Mouse (Mus musculus) G1E-ER4 (cell line): ENCODE data around the gene Rab11fip3. TPM values are rescaled to one million over a fixed set of nuclear protein-coding genes. Genes with fewer than 3 reads are reported as not detected.

Experiments
- GATA1 ChIP-seq: IDR thresholded peaks from one replicate; pipeline ENCODE4 v1.8.0; 2012; ENCODE audit warnings: low read length, inconsistent platforms
- polyA plus RNA-seq: library from polyadenylated mRNA; stranded (reverse); fragments of >175 nt; gene quantifications from 2 replicates; pipeline ENCODE4 v1.2.3, GENCODE M21; 2012

The Rab11fip3 gene
- polyA plus RNA-seq, 1 experiment, result 17.0 TPM

DNA sequence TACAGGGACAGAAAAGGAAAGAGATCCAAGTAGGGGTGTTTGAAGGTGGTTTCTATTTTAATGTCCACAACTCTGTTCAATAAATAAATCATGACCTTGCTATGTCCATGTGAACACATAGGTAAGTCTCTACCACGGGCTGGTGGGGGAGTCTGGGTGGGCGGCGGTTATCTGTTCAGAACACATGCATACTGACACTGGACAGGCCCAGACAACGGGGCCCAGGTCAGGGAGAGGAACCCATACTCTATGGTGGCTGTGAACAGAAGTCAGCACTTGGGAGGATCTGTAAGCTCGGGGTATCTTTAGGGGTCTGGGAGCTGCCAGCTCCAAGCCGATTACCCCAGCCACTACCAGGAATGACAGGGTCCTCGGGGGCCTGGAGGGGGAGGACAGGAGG lies 123.0 kb downstream of the Rab11fip3 start:
- TF ChIP-seq GATA1, result no peak

DNA sequence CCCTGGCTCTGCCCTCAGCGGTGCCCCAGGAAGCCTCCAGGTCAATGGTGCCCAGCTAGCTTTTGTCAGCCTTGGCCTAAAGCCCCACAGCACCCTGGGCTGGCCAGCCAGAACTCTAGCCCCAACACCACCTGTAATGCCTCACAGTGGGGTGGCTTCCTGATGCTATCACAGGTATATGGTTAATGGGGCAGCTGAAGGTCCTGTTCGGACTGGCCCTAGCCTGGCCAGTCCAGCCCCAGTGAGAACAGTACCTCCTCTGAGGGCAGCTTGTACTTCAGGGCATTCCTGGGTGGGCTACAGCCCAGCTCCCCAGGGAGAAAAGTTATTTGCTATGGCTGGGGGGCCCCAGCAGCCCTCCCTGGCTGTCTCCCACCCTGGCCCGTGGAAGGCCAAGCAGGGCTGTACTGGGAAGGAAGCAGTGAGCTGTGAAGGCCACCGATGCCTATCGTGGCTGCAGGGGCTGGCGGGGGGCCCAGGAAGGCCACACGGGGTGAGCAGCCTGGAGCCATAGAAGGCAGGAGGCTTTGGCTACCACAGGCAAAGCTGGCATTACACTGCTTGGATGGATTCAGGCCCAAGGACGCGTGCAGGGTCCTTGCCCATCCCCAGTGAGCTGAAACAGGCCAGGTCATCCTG lies 123.7 kb downstream of the Rab11fip3 start:
- TF ChIP-seq GATA1, result no peak

DNA sequence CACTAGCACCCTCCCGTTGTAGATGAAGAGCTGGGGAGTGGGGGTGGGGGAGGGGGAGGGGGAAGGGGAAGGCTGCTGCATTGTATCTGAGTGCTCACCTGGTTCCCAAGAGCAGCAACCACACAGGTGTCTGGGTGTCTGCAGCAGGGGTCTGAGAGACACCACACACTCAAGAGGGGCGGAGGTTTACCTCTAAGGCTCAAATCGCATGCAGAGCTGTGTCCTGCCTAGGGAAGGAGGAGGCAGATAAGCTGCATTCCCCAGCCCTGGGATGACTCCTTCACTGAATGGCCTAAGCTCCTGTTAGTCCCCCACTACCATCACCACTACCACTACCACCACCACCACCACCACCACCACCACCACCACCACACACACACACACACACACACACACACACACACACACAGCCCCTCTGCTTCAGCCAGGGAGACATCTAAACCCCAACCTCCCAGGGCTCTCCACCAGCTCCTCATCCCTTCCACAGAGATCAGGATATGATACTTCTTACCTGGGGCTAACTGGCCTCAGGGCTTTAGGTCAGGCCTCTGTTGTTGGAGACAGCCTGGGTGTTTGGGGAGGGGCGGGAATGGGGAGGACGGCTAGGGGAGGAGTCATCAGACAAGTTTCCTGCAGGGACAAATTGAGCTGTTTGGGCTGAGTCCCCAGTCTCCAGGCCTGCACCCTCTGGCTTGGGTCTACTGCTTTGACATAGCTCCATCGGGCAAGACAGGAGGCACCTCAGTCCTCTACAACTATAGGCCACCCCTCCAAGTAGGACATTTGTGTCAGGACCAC lies 124.8 kb downstream of the Rab11fip3 start, which contains the start of the genes Pigq and Nhlrc4:
Gene Pigq (minus strand): TSS at position 571 of the 798 bp plus-strand sequence.
Gene Nhlrc4 (minus strand): TSS at position 596 of the 798 bp plus-strand sequence.
- TF ChIP-seq GATA1, result no peak

DNA sequence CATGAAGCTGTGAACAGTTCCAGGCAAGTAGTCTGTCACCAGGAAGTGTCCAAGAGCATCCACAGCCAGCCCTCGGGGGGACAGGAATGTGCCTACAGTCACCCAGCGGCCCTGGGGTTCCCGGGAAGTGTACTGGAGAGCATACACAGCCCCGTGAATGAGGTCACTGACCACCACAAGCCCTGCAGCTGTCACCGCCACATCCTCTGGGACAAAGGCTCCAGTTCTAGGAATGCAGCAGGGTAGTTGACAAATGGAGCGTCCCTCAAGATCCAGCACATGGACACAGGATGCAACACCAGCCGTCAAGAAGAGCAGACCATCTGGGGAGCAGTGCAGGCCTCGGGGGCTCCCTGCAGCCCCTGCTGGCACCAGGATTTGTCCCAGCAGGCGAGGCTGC lies 125.6 kb downstream of the Rab11fip3 start:
- no peak for TF ChIP-seq GATA1

DNA sequence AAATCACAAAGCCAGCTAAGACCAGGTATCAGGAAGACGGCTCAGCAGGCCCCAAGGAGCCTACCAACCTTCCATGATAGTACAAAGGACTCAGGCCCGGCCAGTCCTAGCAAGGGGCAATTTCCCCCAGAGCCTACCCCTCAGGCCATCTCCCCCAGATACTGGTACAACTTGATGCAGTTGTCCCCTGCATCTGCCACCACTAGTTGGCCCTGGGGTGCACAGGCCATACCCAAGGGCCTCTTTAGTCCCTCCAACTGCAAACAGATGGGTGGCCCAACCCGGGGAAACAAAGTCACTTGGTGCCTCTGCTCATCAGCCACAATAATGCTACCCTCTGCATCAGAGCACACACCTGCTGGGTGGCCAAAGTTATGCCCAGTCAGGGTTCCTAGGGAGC lies 126.1 kb downstream of the Rab11fip3 start:
- no peak for TF ChIP-seq GATA1

DNA sequence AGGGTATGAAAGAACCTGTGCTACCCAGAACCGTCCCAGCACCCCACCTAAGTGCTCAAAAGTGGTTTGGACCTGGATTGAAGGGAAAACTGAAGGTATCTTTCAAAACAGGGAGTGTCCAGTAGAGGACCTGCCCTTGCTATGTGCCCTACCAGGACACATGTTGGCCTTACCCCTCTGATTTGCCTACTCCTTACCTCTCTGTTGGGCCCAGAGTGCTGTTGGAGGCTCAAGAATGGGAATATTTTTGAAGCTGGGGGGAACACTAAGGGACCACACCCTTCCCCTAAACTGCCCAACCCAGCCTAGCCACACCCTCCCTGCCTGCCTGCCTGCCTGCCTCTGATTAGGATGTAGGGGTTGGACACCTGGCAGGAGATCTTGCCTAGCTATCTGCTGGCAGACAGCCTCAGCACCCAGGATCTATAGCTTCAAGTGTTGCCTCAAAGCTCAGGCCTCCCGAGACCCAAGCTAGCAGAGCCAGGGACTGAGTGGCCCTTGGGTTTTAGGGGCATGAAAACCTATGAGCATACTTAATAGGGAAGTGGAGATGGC lies 126.7 kb downstream of the Rab11fip3 start:
- peak; percentile 69 for TF ChIP-seq GATA1

DNA sequence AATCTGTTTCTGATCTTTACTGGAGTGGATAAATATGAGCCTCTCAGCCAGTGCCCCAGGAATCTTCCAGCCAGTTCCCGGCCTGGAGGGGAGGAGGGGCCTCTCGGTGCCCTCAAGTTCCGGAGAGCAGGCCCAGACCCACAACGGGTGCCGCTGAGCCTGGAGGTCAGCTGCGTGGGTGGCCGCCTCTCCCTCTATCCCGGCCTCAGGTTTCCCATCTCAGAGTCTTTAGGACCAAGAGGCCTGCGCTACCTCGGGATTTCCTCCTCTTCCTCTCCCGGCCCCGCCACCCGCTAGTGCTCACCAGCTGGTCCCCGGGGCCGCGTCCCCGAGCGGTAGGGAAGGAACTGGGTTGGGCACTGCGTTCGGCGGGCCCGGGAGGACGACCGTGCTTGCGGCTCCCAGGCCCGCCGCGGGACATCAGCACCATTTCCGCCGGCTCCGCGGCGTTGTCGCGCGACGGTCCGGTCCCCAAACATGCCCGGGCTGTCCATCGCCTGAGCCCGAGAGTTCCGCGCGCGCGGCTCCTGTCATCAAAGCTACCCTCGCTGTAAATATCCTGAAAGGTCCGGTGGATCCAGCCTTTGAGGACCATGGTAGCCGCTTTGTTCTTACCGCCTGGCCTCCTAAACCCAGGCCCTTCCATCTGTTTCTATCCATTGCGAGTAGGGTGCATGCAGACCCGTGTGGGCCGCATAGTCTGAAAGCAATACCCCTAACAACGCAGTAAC lies 127.7 kb downstream of the Rab11fip3 start:
- TF ChIP-seq GATA1, result no peak

Other genes with a start within 250 kb of the Rab11fip3 start
- 4.2 and 10.5 TPM in 2 replicates for gene Wdr24, start 245.9 kb downstream of the Rab11fip3 start, polyA plus RNA-seq
- 0.11 TPM in 2 replicates for gene Jmjd8, start 240.7 kb downstream of the Rab11fip3 start, polyA plus RNA-seq
- 90.4 and 95.1 TPM in 2 replicates for gene Stub1, start 236.2 kb downstream of the Rab11fip3 start, polyA plus RNA-seq
- 1.9 and 2.4 TPM in 2 replicates for gene Rhbdl1, start 232.3 kb downstream of the Rab11fip3 start, polyA plus RNA-seq
- gene Gm20683, start 227.8 kb downstream of the Rab11fip3 start, polyA plus RNA-seq, result 10.1 and 12.3 TPM in 2 replicates
- 207 and 251 TPM in 2 replicates for gene Rhot2, start 224.7 kb downstream of the Rab11fip3 start, polyA plus RNA-seq
- 6.9 and 14.5 TPM in 2 replicates for gene Wdr90, start 208.1 kb downstream of the Rab11fip3 start, polyA plus RNA-seq
- 175 and 225 TPM in 2 replicates for gene Mcrip2, start 200.8 kb downstream of the Rab11fip3 start, polyA plus RNA-seq
- gene Mettl26, start 194.5 kb downstream of the Rab11fip3 start, polyA plus RNA-seq, result 67.3 and 82.1 TPM in 2 replicates
- gene Wfikkn1, start 188.7 kb downstream of the Rab11fip3 start, polyA plus RNA-seq, result 1.6 and 1.9 TPM in 2 replicates
- gene Rab40c, start 149.8 kb downstream of the Rab11fip3 start, polyA plus RNA-seq, result 12.9 and 13.4 TPM in 2 replicates
- gene Pigq, start 124.6 kb downstream of the Rab11fip3 start, polyA plus RNA-seq, result 89.1 and 149 TPM in 2 replicates
- gene Nhlrc4, start 124.6 kb downstream of the Rab11fip3 start, polyA plus RNA-seq, result 0.31 and 0.85 TPM in 2 replicates
- gene A930017K11Rik, start 117.0 kb downstream of the Rab11fip3 start, polyA plus RNA-seq, result 0.12 and 0.15 TPM in 2 replicates
- 46.6 and 49.5 TPM in 2 replicates for gene Capn15, start 83.8 kb downstream of the Rab11fip3 start, polyA plus RNA-seq
- gene Decr2, start 20.8 kb upstream of the Rab11fip3 start, polyA plus RNA-seq, result 0.24 and 0.41 TPM in 2 replicates
- gene Nme4, start 26.0 kb upstream of the Rab11fip3 start, polyA plus RNA-seq, result 120 and 155 TPM in 2 replicates
- gene Tmem8, start 43.7 kb upstream of the Rab11fip3 start, polyA plus RNA-seq, result 1.8 and 2.1 TPM in 2 replicates
- gene Mrpl28, start 53.9 kb upstream of the Rab11fip3 start, polyA plus RNA-seq, result 257 and 305 TPM in 2 replicates
- gene Axin1, start 69.1 kb upstream of the Rab11fip3 start, polyA plus RNA-seq, result 45.3 and 47.1 TPM in 2 replicates
- 3.8 and 5.2 TPM in 2 replicates for gene Pdia2, start 129.5 kb upstream of the Rab11fip3 start, polyA plus RNA-seq
- gene Rgs11, start 133.4 kb upstream of the Rab11fip3 start, polyA plus RNA-seq, result 8.4 and 8.7 TPM in 2 replicates
- gene Arhgdig, start 138.2 kb upstream of the Rab11fip3 start, polyA plus RNA-seq, result 31.2 and 41.8 TPM in 2 replicates
- 2.9 and 4.5 TPM in 2 replicates for gene Fam234a, start 174.7 kb upstream of the Rab11fip3 start, polyA plus RNA-seq
- 50.6 and 64.4 TPM in 2 replicates for gene Luc7l, start 183.3 kb upstream of the Rab11fip3 start, polyA plus RNA-seq